Mouse (Mus musculus): ENCODE measurements around the gene Gm49337.

Gene Gm49337

DNA sequence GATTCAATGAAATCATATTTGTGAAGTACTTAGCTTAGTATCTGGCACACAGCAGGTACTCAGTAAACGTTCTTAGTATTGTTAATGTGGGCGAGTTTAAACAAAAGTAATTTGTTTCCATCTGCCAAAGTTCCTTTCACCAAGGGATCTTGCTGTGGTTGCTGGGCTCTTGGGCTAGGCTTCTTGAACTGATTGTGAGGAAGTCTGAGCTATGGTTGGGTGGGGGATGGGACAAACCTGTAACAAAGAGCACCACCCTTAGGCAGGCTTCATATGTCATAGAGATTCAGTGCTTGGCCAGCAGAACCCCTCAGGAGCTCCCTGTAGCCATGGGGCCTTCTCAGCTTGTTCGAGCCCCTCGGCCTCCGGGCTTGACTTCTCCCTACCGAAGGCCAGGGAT, at the start of gene Gm49337, which contains the start of gene 1700042G07Rik:
TSS of gene Gm49337 (plus strand) at position 313 of the 400 bp plus-strand sequence.
TSS of gene 1700042G07Rik (plus strand) at position 301 of the 400 bp plus-strand sequence.
- POLR2A ChIA-PET: interaction anchor here in 3 of 4 experiments (0.8 to 8.1 kb wide), 15 partner anchors 10 to 548 kb away, joined by 3 to 43 read pairs (median 4); partner anchors contain the start of genes Pik3r3 (in 3 of the 3), Lurap1 (in 1 of the 3), Pomgnt1 (in 1 of the 3) and Prdx1 (in 1 of the 3)
- CTCF ChIA-PET: interaction anchor here in 2 of 4 experiments (1.0 to 1.5 kb wide), 4 partner anchors 9 to 119 kb away, joined by 3 to 5 read pairs (median 4); partner anchors contain the start of gene Nsun4 (in 1 of the 2)

DNA sequence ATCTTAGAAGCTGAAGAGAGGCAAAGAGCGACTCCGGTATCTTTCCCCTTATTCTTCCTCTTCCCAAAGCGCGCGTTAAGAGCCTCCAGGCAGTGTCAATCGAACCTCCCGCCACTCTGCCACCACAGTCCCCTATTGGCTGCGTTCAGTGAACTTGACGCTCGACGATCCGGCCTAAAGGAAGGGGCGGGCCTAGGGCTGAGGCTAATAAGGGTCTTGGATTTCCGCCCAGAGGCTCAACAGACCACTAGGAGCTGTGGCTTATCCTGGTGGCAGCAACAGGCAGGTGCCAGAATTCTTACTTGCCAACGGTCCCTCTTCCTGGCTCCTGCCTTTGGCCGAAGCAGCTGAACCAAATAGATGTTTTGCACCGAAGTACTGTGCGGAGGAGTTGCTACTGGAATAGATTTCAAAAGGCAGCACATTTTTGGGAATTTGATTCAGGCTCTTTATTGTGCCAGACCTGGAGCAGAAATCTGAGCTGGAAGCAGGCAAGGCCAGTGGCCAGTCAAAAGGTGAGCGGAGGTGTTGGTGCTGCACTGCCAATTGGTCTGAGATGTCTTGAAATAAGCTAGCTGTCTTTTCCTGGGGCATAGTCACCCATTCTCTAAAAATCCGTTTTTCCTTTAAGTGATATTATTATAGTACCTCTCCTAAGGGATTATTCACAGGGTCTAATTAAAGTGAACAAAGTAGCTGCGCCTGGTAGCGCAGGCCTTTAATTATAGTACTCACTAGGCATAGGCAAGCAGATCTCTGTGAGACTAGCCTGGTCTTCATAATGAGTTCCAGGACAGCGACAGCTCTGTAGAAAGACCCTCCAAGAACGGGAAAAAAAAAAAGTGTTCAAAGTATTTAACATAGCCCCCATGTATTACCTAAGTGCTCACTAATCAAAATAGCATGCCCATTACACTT, 49.3 kb upstream of the Gm49337 start, which contains the start of the genes Rad54l and Pomgnt1:
TSS of gene Rad54l (minus strand) at position 89 of the 918 bp plus-strand sequence.
TSS of gene Pomgnt1 (plus strand) at position 239 of the 918 bp plus-strand sequence.
- ChIA-PET CTCF (interaction anchor here (0.7 to 2.2 kb wide), 10 partner anchors 11 to 97 kb away, joined by 3 to 8 read pairs (median 4); partner anchors contain the start of genes Lrrc41 (in 1 of the 4), Tspan1 (in 1 of the 4) and Uqcrh (in 1 of the 4)), POLR2A (interaction anchor here (0.5 to 6.0 kb wide), 91 partner anchors 8 to 825 kb away, joined by 3 to 47 read pairs (median 4); partner anchors contain the start of genes Gpbp1l1 (in 3 of the 4), Lrrc41 (in 3 of the 4), Nsun4 (in 3 of the 4) and Pik3r3 (in 3 of the 4))

- POLR2A ChIA-PET: interaction anchor here in 3 of 4 experiments (0.7 to 1.8 kb wide), 7 partner anchors 9 to 431 kb away, joined by 3 to 8 read pairs (median 3); partner anchors contain the start of genes Gpbp1l1 (in 1 of the 3) and Pik3r3 (in 1 of the 3)
Measured at GRCm38 (mm10) chr4:116125803-116126386, 47.3 kb upstream of the Gm49337 start.

DNA sequence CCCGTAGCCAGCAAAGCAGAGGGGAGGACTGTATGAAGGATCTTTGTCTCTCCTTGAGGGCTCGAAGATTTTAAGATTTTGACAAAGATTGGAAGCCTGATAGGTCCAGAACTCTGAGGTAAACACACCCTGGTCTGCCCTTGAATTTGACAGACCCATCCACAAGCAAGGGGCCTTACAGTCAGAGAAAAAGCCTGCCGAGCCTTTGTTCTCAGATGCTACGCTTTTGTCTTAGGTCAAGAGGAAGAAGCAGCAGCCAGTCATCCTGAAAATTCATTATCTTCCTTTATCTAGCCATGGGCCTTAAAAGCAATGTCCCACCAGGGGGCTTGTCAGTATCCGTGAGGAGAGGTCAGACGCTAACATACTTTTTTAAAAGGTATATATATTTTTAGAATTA, 45.2 kb upstream of the Gm49337 start:
- POLR2A ChIA-PET: no interaction called here
- CTCF ChIA-PET: no interaction called here

More at GRCm38 (mm10) chr4:116125803-116126386, 47.3 kb upstream of the Gm49337 start:
- CTCF ChIA-PET: no interaction called here

DNA sequence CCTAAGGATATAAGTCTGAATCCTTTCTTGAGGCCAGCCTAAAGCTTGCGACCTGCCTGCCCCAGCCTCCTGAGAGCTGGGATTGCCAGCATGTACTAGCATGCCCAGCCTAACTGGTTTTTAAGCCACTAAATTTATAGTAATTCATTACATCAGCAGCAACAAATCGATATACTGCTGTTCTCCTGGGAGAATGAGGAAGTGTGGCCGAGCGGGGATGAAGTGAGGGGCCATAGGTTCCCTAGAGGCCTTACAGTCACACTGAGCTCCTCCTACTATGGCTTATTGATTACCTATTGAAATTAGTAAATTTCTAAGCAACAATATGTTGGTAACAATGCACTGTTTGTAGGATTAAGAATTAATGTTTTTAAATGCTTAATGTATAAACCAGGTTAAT, 40.1 kb upstream of the Gm49337 start:
- ChIA-PET CTCF (no interaction called here), POLR2A (interaction anchor here in 3 of 4 experiments (0.6 to 3.4 kb wide), 7 partner anchors 10 to 537 kb away, joined by 3 to 20 read pairs (median 3); partner anchors contain the start of genes Lrrc41 (in 1 of the 3), Pik3r3 (in 1 of the 3), Pomgnt1 (in 1 of the 3) and Rad54l (in 1 of the 3))

- POLR2A ChIA-PET: interaction anchor here (0.7 to 3.4 kb wide), 17 partner anchors 9 to 106 kb away, joined by 3 to 20 read pairs (median 4); partner anchors contain the start of genes Pomgnt1 (in 4 of the 4), Rad54l (in 3 of the 4) and Pik3r3 (in 2 of the 4)
- CTCF ChIA-PET: interaction anchor here (0.5 to 1.8 kb wide), 22 partner anchors 8 to 313 kb away, joined by 3 to 10 read pairs (median 4); partner anchors contain the start of genes Pomgnt1 (in 2 of the 4), Rad54l (in 2 of the 4), 1700042G07Rik (in 1 of the 4) and Gm49337 (in 1 of the 4)
Measured at GRCm38 (mm10) chr4:116134990-116135389, 38.2 kb upstream of the Gm49337 start.

- ChIA-PET POLR2A (interaction anchor here (0.5 to 2.3 kb wide), 20 partner anchors 8 to 275 kb away, joined by 3 to 13 read pairs (median 4); partner anchors contain the start of genes Pomgnt1 (in 3 of the 4), Rad54l (in 3 of the 4), Tspan1 (in 2 of the 4) and Lurap1 (in 1 of the 4)), CTCF (interaction anchor here in 3 of 4 experiments (0.5 to 1.4 kb wide), 5 partner anchors 14 to 488 kb away, joined by 3 to 5 read pairs (median 3); partner anchors contain the start of genes Pomgnt1 (in 1 of the 3) and Rad54l (in 1 of the 3))
Measured at GRCm38 (mm10) chr4:116137421-116137996, 35.7 kb upstream of the Gm49337 start.

DNA sequence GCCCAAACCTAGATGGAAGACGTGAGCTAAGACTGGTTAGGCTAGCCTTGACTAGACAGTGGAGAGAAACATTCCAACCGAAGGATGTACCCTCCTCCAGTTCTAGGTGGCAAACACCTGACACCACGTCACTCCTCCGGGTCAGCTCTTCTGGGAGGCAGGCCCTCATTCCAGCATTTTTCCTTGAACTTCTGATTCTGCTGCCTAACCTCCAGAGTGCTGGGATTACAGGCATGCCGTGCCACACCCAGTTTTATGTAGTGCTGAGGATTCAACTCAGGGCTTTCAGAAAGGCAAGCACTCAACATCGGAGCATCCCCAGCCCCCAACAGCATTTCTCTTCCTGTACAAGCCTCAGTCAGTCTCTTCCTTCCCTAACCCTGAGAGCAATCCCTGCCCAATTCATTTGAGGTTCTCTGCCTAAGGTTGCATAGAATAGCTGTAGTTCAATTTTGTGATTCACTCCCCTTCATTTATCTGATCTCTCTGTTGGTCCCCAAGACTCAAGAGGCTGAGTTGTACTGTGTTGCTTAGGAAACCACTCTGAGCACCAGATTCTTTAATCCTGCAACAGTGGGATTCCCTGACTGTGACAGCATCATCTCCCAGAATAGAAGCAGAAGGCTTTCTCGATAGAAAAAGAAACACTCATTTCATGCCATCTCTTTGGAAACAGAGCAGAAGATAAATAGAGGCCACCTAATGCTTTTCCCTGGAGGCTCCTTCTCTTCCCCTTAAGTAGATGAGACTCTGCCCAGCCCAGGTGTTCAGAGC, 32.2 kb upstream of the Gm49337 start:
- ChIA-PET CTCF (interaction anchor here in 1 of 4 experiments (0.6 kb wide), 1 partner anchor 17 kb away, joined by 3 read pairs; no protein-coding TSS in a partner anchor), POLR2A (interaction anchor here in 2 of 4 experiments (0.5 to 2.6 kb wide), 16 partner anchors 10 to 544 kb away, joined by 3 to 15 read pairs (median 4); partner anchors contain the start of genes Nsun4 (in 2 of the 2), Pomgnt1 (in 2 of the 2), Rad54l (in 2 of the 2) and Gpbp1l1 (in 1 of the 2))

DNA sequence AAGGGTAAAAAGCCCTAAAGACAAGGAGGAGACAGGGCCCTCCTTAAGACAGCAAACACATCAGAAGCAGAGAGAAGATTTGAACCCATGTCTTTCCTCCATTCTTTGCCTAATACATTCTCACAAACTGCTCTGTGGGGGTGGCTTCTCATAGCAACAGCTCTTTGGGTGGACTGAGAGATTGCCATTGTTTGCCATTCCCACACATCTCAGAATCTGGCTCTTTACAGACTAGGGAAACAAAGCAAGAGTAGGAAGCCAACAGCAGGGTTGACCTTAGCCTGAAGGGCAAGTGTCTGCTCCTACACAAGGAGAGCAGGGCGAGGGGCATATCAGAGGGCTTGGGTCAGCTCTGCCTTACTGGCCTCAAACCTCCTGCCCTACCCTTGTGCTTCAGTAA, 31.4 kb upstream of the Gm49337 start:
- CTCF ChIA-PET: no interaction called here
- POLR2A ChIA-PET: interaction anchor here in 2 of 4 experiments (0.9 to 2.5 kb wide), 6 partner anchors 11 to 416 kb away, joined by 3 to 15 read pairs (median 3); partner anchors contain the start of genes Gpbp1l1 (in 1 of the 2), Nsun4 (in 1 of the 2), Pomgnt1 (in 1 of the 2) and Rad54l (in 1 of the 2)

DNA sequence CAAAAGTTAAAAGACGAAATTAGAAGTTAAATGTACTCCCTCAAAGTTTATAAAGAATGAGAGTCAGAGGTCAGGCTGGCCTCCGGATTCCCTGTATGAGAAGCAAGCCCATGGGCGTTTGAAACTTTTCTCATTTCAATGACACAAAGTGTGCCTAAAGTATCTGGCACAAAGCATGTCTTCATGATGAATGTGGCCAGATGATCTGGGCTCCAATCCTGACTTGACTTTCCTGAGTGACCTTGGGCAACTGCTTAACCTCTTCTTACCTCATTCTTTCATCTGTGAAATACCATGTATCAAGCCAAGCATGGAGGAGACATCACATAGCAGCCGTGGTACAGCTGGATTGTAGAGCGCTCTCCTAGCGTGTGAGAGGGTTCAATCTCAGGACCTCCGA, 30.9 kb upstream of the Gm49337 start:
- POLR2A ChIA-PET: interaction anchor here in 3 of 4 experiments (0.6 to 2.7 kb wide), 4 partner anchors 12 to 534 kb away, joined by 3 to 10 read pairs (median 3); partner anchors contain the start of genes Gpbp1l1 (in 1 of the 3), Lrrc41 (in 1 of the 3) and Uqcrh (in 1 of the 3)

GRCm38 (mm10) chr4:116143317-116143811, 29.8 kb upstream of the Gm49337 start:
- ChIA-PET CTCF (interaction anchor here in 2 of 4 experiments (0.6 to 1.0 kb wide), 2 partner anchors 49 to 279 kb away, joined by 3 to 5 read pairs; no protein-coding TSS in a partner anchor), POLR2A (interaction anchor here in 3 of 4 experiments (0.6 to 2.7 kb wide), 24 partner anchors 8 to 463 kb away, joined by 3 to 14 read pairs (median 4); partner anchors contain the start of genes Pomgnt1 (in 3 of the 3), Rad54l (in 3 of the 3), Lrrc41 (in 2 of the 3) and Pik3r3 (in 2 of the 3))

More for the DNA sequence above, 30.9 kb upstream of the Gm49337 start:
- CTCF ChIA-PET: no interaction called here

DNA sequence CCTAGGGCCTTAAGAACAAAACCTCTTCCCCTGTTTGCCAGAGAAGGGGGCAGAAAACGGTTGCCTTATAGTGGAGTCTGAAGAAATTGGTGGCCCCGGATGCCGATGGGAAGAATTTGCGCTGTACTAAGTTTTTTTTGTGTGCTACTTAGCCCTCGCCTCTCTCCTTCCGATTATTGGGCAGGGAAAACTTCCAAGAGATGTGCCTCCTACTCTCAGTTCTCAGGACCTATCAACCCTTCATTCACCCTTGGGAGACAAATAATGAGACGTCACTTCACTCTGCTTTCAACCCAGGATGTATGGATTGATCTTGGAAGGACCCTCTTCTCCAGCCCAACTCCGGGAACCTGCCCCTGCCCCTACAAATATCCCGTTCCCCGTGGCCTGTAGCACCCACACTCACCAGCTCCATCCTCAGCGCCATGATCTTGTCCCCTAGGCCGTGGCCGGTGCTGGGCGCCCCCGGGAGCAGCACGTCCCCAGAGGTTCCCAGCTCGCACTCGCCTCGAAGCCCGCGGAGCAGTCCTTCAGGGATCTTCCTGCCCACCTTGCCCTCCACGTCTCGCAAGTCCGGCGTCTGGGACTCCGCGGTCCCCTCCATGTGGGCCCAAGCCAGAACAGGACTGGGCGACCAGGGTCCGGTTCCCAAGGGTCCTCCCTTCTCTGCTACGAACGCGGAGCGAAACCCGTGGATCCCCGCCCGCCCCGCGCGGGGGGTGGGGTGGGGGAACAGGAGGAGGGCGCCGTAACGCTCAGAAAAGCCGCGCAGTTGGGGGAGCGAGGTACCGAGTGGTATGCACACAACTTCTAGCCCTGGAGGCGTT, 29.1 kb upstream of the Gm49337 start:
- POLR2A ChIA-PET: interaction anchor here in 3 of 4 experiments (0.6 to 2.8 kb wide), 31 partner anchors 7 to 706 kb away, joined by 3 to 14 read pairs (median 4); partner anchors contain the start of genes Pik3r3 (in 3 of the 3), Pomgnt1 (in 3 of the 3), Rad54l (in 3 of the 3) and Lrrc41 (in 2 of the 3)
- CTCF ChIA-PET: interaction anchor here in 2 of 4 experiments (0.6 to 1.0 kb wide), 2 partner anchors 48 to 278 kb away, joined by 3 to 5 read pairs; no protein-coding TSS in a partner anchor

DNA sequence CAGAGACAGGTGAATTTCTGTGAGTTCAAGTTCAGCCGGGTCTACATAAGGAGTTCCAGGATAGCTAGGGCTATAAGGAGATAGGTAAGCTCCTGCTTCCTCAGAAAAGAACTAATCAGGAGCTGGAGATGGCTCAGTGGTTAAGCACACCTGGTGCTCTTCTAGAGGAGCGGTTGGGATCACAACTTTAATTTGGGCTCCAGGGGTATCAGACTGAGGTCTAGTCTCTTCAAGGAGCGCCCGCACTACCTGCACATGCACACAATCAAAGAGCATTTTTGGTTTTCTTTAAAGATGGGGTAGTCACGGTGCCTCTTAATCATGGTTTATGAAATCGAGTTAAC, 23.4 kb upstream of the Gm49337 start:
- CTCF ChIA-PET: interaction anchor here in 2 of 4 experiments (0.7 to 2.1 kb wide), 4 partner anchors 15 to 47 kb away, joined by 3 to 6 read pairs (median 4); partner anchors contain the start of genes Pomgnt1 (in 1 of the 2) and Rad54l (in 1 of the 2)
- POLR2A ChIA-PET: interaction anchor here in 3 of 4 experiments (0.6 to 4.7 kb wide), 19 partner anchors 9 to 575 kb away, joined by 3 to 36 read pairs (median 4); partner anchors contain the start of genes Nsun4 (in 2 of the 3), Pomgnt1 (in 2 of the 3), Rad54l (in 2 of the 3) and Gpbp1l1 (in 1 of the 3)

DNA sequence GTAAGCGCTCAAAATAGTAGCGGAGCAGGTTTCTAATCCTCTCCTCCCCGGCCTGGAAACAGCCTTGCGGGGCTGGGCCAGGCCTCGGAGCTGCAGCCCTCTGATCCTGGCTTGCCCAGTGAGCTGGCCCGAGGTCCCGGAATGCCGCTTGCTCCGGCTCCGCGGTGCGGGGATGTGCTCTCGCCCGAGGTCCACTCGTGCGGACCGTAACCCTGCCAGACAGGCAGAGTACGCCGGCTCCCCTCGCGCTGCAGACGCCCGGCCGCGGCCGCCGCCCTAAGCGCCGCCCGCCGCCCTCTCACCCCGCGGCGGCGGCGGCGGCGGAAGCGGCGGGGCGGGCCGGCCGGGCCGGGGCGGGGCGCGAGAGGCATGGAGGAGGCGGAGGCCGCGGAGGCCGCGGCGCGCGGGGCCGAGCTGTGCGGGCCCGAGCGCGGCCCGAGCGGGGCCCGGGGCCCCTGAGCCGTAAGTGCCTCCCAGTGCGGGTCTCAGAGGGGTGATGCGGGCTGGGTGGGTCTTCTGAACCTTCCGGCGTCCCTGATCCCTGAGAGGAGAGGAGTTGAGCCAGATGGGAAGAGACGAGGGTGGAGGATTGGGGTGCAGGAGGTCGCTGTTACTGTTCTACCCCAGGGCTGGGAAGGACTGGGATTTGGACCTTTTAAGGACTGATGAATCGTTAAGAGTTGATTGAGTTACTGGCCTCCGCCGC, 22.9 kb upstream of the Gm49337 start:
- ChIA-PET CTCF (interaction anchor here in 2 of 4 experiments (0.7 to 2.1 kb wide), 5 partner anchors 14 to 48 kb away, joined by 3 to 6 read pairs (median 3); partner anchors contain the start of genes Pomgnt1 (in 1 of the 2) and Rad54l (in 1 of the 2)), POLR2A (interaction anchor here in 3 of 4 experiments (0.5 to 4.7 kb wide), 23 partner anchors 10 to 575 kb away, joined by 3 to 36 read pairs (median 3); partner anchors contain the start of genes Nsun4 (in 2 of the 3), Pomgnt1 (in 2 of the 3), Rad54l (in 2 of the 3) and 1700042G07Rik (in 1 of the 3))

Measured in embryonic stem cell, embryonic (primary cell).